Mouse (Mus musculus): ENCODE data around the gene Gm45233.

Gene Gm45233

DNA sequence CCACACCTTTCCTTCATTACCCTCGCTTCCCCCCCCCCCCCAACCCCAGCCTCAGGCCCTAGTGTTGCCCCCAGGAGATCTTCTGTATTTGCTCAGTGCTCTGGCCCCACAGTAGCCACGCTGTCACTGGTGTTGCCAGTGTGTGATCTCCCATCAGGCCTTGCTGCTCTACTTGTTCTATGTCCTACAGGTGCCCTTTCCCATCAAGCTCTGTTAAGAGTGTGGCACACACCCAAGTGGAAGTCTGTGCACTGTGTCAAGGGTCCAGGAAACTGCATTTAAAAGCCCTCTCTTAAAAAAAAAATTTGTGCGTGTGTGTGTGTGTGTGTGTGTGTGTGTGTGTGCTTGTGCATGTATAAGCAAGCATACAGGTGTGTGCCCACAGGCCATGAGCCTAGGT, 4.3 kb downstream of the Gm45233 start:
- DNase-seq (ENCODE audit: extremely low read depth, low read depth), result no peak

DNA sequence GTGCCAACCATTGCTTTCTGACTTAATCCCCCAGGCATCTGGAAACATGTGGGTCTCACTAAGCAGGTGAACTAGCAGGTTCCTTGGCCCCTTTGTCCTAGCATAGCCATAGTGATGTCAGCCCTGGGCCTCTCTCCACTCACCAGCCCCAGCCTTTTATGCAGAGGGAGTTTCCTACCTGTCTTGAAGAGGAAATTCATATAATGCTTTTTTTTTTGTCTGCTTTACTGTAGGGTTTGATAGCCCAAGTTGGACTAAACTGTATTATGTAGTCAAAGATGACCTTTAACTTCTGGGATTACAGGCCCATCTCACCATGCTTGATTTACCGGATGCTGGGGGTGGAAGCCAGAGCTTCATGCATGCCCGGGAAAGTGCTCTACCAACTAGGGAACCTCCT, 5.9 kb downstream of the Gm45233 start:
- DNase-seq (ENCODE audit: extremely low read depth, low read depth), result no peak

DNA sequence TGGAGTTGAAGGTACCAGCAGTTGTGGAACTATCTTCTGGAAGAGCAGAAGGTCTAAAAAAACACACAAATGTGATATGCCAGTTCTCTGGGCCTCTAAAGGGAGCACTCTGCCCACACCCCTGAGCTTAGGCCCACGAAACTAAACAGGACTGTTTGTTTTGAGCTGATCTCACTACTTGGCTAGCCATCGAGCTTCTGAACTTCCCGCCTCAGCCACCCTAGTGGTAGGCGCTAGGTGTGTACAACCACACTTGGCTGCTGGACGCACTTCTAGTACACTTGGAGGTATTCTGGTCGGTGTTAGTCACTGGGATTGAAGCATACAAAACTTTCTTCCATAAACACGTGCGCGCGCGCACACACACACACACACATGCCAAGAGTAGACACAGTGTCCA, 7.8 kb downstream of the Gm45233 start:
- DNase-seq (ENCODE audit: extremely low read depth, low read depth), result no peak

DNA sequence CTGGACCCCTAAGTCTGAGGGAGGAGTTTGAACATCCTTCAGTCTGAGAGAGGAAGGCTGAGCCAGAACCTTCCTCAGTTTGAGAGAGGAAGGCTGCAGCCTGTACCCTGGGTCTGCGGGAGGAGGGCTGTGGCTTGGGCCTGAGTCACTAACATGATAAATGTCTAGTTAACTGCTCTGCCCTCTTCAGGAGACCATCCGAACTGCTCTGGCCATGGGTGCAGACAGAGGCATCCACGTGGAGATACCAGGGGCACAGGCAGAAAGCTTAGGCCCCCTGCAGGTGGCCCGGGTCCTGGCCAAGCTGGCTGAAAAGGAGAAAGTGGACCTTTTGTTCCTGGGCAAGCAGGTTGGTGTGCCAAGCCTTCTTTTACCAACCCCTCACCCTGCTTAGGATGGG, 8.7 kb downstream of the Gm45233 start:
- no peak for DNase-seq (ENCODE audit: extremely low read depth, low read depth)

DNA sequence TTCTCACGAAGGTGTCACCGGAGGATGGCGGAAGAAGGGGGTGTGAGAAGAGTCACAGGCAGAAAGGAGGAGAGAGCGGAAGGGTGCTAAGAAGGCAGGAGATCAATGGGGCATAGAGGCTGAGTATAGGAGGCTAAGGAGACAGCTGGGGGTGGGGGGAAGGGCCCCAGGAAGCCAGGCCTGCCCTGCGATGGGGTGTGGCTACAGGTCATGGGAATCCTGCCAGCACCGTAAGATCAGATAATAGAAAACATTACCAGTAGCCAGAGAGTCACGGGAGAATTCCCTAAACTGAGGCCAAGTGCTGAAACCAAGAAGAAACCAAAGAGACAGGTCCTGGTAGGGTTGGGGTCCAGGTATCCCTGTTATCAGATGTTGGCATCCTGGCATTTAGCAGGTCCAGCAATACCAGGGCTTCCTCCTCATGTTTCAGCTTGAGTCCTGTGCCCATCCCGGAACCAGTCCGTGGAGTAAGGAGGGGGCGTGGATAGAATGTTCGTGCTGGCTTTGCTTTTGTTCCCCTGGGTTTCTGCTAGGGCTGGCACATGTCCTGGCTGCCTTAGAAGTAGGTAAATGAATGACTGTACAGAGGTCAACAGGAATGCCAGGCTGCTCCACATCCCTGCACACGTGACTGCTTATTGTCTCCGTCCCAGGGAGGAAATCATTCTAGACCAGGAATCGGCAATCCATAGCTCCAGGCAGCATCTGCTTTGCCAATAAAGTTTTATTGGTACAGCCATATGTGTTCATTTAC, 9.8 kb downstream of the Gm45233 start:
- no peak for DNase-seq (ENCODE audit: extremely low read depth, low read depth)

GRCm38 (mm10) chr7:43454371-43454770, 10.4 kb downstream of the Gm45233 start:
- DNase-seq (ENCODE audit: extremely low read depth, low read depth), result no peak

DNA sequence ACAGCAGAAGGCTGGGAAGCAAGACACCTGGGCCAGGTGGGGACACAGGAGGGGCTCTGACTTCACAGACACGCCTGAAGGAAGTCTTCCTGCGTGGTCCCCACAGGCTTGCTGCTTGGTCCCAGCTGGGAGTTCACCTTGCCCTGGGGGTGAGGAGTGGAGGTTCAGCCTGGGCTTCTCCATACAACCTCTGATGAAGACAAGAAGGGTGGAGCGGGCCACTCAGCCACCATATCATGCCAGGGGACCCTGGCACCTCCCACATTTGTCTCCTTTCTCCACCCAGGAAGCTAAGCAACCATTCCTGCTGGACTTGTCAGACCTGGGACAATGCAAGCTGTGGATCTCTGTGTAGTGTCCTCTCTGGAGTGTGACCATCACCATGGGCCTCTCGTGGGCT, 18.9 kb downstream of the Gm45233 start, which contains the start of gene Vsig10l:
Gene Vsig10l, plus strand, starts transcription at position 301 of the 400 bp plus-strand sequence.
- DNase-seq (ENCODE audit: extremely low read depth, low read depth), result no peak

DNA sequence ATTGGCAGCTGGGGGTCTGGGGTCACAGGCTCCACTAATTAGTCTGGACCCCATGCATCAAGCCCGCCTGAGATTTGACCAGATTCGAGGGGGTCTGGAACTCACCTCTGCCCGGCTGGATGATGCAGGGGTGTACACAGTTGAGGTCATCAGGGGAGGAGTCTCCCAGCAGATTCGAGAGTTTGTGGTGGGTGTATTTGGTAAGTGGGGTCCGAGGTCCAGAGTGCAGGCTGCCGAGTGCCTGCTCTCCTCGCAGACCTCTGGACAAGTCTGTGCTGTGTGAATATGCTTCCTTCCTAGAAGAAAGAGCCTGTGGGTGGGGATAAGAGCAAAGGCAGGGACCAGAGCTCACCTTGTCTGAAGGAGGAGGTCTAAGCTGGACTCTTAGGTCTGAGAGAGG, 20.0 kb downstream of the Gm45233 start:
- no peak for DNase-seq (ENCODE audit: extremely low read depth, low read depth)

GRCm38 (mm10) chr7:43464864-43465343, 21.0 kb downstream of the Gm45233 start:
- DNase-seq (ENCODE audit: extremely low read depth, low read depth), result no peak

GRCm38 (mm10) chr7:43465344-43466098, 21.6 kb downstream of the Gm45233 start:
- DNase-seq (ENCODE audit: extremely low read depth, low read depth), result peak; percentile 80

DNA sequence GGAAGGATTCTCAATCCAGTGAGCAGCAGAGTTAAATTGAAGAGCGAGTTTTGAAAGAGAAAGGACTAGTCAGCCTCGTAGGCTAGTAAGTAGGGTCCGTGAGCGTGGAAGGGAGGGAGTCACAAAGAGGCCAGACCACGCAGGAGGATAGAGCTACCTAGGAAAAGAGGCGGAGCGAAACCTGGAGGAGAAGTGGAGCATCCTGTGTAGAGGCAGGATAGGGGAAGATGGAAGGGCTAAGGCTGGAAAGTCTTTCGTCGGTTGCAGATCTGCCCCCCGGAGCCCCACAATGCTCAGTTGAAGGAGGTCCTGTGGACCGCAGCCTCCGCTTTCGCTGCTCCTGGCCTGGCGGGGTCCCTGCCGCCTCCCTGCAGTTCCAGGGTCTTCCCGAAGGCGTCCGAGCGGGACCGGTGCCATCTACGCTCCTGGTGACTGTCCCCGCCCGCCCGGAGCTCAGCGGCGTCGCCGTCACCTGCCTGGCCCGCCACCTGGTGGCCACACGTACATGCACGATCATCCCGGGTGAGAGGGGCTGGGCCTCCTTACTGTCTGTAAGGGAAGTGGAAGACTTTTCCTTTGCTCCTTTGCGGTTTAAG, 22.3 kb downstream of the Gm45233 start:
- no peak for DNase-seq (ENCODE audit: extremely low read depth, low read depth)

DNA sequence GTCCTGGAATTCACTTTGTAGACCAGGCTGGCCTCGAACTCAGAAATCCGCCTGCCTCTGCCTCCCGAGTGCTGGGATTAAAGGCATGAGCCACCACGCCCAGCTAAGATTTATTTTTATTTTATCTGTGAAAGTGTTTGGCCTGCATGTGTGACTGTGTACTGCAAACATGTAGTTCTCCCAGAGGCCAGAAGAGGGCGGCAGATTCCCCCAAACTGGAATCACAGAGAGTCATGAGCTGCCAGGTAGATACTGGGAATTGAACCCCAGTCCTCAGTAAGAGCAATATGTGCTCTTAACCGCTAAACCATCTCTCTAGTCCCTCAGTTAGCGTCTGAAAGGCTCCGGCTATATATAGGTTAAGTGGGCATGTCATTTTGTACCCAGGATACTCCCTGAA, 26.4 kb downstream of the Gm45233 start:
- no peak for DNase-seq (ENCODE audit: extremely low read depth, low read depth)

GRCm38 (mm10) chr7:43475706-43476105, 31.8 kb downstream of the Gm45233 start:
- no peak for DNase-seq (ENCODE audit: extremely low read depth, low read depth)

GRCm38 (mm10) chr7:43476376-43476775, 32.4 kb downstream of the Gm45233 start:
- DNase-seq (ENCODE audit: extremely low read depth, low read depth), result no peak

DNA sequence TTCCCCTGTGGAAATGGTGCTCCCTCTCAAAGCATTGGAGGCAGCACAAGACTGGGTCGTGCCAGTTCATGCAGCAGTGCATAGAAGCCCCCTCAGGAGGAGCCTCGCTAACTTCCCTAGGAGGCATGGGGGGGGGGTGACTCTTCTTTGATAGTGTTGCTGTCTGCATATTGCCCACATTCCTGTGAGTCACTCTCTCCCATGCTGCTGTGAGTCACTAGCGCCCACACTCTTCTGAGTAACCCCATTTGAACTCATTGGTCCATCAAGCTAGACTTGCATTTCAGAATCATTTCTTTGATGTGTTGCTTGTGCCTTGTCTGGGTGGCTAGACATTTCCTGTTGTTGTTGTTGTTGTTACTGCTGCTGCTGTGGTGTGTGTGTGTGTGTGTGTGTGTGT, 37.3 kb downstream of the Gm45233 start:
- no peak for DNase-seq (ENCODE audit: extremely low read depth, low read depth)

GRCm38 (mm10) chr7:43482090-43482716, 38.3 kb downstream of the Gm45233 start:
- no peak for DNase-seq (ENCODE audit: extremely low read depth, low read depth)

DNA sequence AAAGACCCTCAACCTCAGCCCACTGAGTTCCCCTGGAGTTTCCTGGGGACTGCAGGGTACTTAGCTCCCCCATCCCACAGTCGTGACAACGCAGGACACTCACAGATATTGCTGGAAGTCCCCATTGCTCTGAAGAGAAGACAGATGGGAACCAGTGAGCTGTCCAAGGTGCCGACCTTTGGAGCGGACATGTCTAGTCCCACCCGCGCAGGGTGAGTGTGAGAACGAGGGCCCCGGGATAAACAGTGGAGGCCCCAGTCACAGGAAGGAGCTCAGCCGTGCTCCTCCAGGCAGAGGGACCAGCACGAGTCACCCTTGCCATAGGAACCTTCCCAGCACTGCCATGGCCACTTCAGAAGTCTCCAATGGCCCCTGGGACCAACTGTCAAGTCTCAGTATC, 39.3 kb downstream of the Gm45233 start:
- DNase-seq (ENCODE audit: extremely low read depth, low read depth), result no peak

DNA sequence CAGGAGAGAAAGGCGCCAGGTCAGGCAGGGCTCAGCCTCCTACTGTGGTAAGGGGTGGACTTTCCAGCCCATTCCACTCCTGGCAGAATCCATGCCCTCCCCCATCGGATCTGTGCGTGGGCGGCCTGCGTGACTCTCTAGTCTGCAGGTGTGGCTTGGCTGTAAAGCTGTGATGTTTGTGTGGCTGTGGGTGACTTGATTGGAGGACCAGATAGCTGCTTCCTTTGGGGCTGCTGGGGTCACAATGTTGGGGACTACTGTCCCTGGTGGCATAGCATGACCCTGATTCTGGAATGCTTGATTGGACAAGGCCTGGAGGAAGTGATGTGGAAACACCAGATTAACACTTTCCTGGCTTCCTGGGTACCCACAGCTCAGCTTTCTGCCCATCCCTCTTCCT, 44.7 kb downstream of the Gm45233 start:
- DNase-seq (ENCODE audit: extremely low read depth, low read depth), result no peak

DNA sequence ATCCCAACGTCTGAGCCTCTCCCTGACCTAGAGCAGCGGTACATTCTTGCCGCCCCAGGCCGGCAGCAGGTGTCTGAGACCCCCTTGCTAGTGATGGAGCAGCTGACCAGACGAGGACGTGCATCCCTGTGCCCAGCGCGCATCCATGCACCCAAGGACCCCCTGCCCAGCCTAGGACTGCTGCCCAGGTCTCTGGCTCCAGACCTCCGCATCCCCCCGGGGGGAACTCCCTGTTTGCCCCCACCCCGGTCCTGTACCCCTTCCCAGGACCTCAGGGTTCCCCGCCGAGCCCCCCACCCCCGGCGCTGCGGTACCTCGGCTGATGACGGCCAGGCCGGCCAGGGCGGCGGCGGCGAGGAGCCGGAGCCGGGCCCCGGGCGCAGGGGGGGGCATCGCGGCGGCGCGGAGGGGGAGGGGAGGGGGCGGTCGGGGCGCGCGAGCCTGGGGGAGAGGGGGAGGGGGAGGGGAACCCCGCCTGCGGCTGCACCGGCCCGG, 45.8 kb downstream of the Gm45233 start, which contains the start of gene Iglon5:
Gene Iglon5, minus strand, starts transcription at position 445 of the 495 bp plus-strand sequence.
- DNase-seq (ENCODE audit: extremely low read depth, low read depth), result no peak

GRCm38 (mm10) chr7:43490182-43490584, 46.3 kb downstream of the Gm45233 start:
- DNase-seq (ENCODE audit: extremely low read depth, low read depth), result no peak

GRCm38 (mm10) chr7:43490861-43491260, 46.9 kb downstream of the Gm45233 start:
- DNase-seq (ENCODE audit: extremely low read depth, low read depth), result no peak

Measured in MEL-GATA-1-ER (cell line).